Mouse (Mus musculus): ENCODE measurements at regions not wholly inside any gene's neighbourhood (a gene's known extent, or its start where the extent isn't known, plus 50 kb on each side); places are given as distances from the start of the nearest gene placed in this dataset.

- H3K4me3 ChIP-seq (ENCODE audit: low read length) = no peak overlapping the region
- no peaks in the 10 kb centered on the region for H3K36me3 ChIP-seq (ENCODE audit: insufficient read depth, low read length)
- no peaks in the 10 kb centered on the region for H3K4me1 ChIP-seq (ENCODE audit: insufficient read depth, low read length)
- no peak overlapping the region for H3K4me2 ChIP-seq (replicated peaks; ENCODE audit: low read depth, low read length)
- no peak overlapping the region for H3K27ac ChIP-seq (ENCODE audit: low read length)
- H3K27me3 ChIP-seq (ENCODE audit: insufficient read depth, low read length) = no peaks in the 10 kb centered on the region
- no peak overlapping the region for H3K9ac ChIP-seq (replicated peaks; ENCODE audit: low read length)
- H3K9me3 ChIP-seq (ENCODE audit: low read length) = no peaks in the 10 kb centered on the region
- no peak for ATAC-seq (ENCODE audit: low FRiP score, low TSS enrichment)
- 72% methylated on average over 15 of the region's 16 CpGs for WGBS
Observed at GRCm38 (mm10) chr14:24618226-24619038, 131.5 kb downstream of the Rps24 start.

- Histone ChIP-seq H3K4me1 (ENCODE audit: insufficient read depth, low read length) (no peaks in the 10 kb centered on the region), H3K27me3 (ENCODE audit: insufficient read depth, low read length) (no peaks in the 10 kb centered on the region), H3K9me3 (ENCODE audit: low read length) (peaks cover under 1% of the 10 kb centered on the region), H3K36me3 (ENCODE audit: insufficient read depth, low read length) (no peaks in the 10 kb centered on the region), H3K27ac (ENCODE audit: low read length) (no peak overlapping the region), H3K4me2 (replicated peaks; ENCODE audit: low read depth, low read length) (no peak overlapping the region), H3K4me3 (ENCODE audit: low read length) (no peak overlapping the region), H3K9ac (replicated peaks; ENCODE audit: low read length) (no peak overlapping the region)
- WGBS = 86% methylated on average over 1 of the region's 1 CpGs
- no peak for ATAC-seq (ENCODE audit: low FRiP score, low TSS enrichment)
Observed at GRCm38 (mm10) chr14:24631994-24632393, 145.1 kb downstream of the Rps24 start.

GRCm38 (mm10) chr14:24641853-24642252 lies 154.9 kb downstream of the Rps24 start:
- 55% methylated on average over 5 of the region's 5 CpGs for WGBS
- ATAC-seq (ENCODE audit: low FRiP score, low TSS enrichment) = no peak
- Histone ChIP-seq H3K36me3 (ENCODE audit: insufficient read depth, low read length) (no peaks in the 10 kb centered on the region), H3K4me1 (ENCODE audit: insufficient read depth, low read length) (no peaks in the 10 kb centered on the region), H3K9me3 (ENCODE audit: low read length) (no peaks in the 10 kb centered on the region), H3K27me3 (ENCODE audit: insufficient read depth, low read length) (no peaks in the 10 kb centered on the region), H3K4me2 (replicated peaks; ENCODE audit: low read depth, low read length) (no peak overlapping the region), H3K4me3 (ENCODE audit: low read length) (no peak overlapping the region), H3K9ac (replicated peaks; ENCODE audit: low read length) (no peak overlapping the region), H3K27ac (ENCODE audit: low read length) (no peak overlapping the region)

GRCm38 (mm10) chr14:24644117-24644808 lies 157.3 kb downstream of the Rps24 start:
- Histone ChIP-seq H3K36me3 (ENCODE audit: insufficient read depth, low read length) (no peaks in the 10 kb centered on the region), H3K27ac (ENCODE audit: low read length) (no peak overlapping the region), H3K9me3 (ENCODE audit: low read length) (no peaks in the 10 kb centered on the region), H3K27me3 (ENCODE audit: insufficient read depth, low read length) (no peaks in the 10 kb centered on the region), H3K4me2 (replicated peaks; ENCODE audit: low read depth, low read length) (no peak overlapping the region), H3K4me3 (ENCODE audit: low read length) (no peak overlapping the region), H3K9ac (replicated peaks; ENCODE audit: low read length) (no peak overlapping the region), H3K4me1 (ENCODE audit: insufficient read depth, low read length) (no peaks in the 10 kb centered on the region)
- no peak for ATAC-seq (ENCODE audit: low FRiP score, low TSS enrichment)
- 49% methylated on average over 6 of the region's 6 CpGs for WGBS

GRCm38 (mm10) chr14:24646239-24646848 lies 159.4 kb downstream of the Rps24 start:
- Histone ChIP-seq H3K36me3 (ENCODE audit: insufficient read depth, low read length) (no peaks in the 10 kb centered on the region), H3K27me3 (ENCODE audit: insufficient read depth, low read length) (no peaks in the 10 kb centered on the region), H3K4me3 (ENCODE audit: low read length) (no peak overlapping the region), H3K4me1 (ENCODE audit: insufficient read depth, low read length) (no peaks in the 10 kb centered on the region), H3K27ac (ENCODE audit: low read length) (no peak overlapping the region), H3K4me2 (replicated peaks; ENCODE audit: low read depth, low read length) (no peak overlapping the region), H3K9ac (replicated peaks; ENCODE audit: low read length) (no peak overlapping the region), H3K9me3 (ENCODE audit: low read length) (no peaks in the 10 kb centered on the region)
- no peak for ATAC-seq (ENCODE audit: low FRiP score, low TSS enrichment)
- WGBS = 58% methylated on average over 6 of the region's 6 CpGs

GRCm38 (mm10) chr14:24647722-24648121 lies 160.8 kb downstream of the Rps24 start:
- 87% methylated on average over 4 of the region's 4 CpGs for WGBS
- Histone ChIP-seq H3K9me3 (ENCODE audit: low read length) (no peaks in the 10 kb centered on the region), H3K27me3 (ENCODE audit: insufficient read depth, low read length) (no peaks in the 10 kb centered on the region), H3K9ac (replicated peaks; ENCODE audit: low read length) (no peak overlapping the region), H3K4me3 (ENCODE audit: low read length) (no peak overlapping the region), H3K36me3 (ENCODE audit: insufficient read depth, low read length) (no peaks in the 10 kb centered on the region), H3K4me2 (replicated peaks; ENCODE audit: low read depth, low read length) (no peak overlapping the region), H3K27ac (ENCODE audit: low read length) (no peak overlapping the region), H3K4me1 (ENCODE audit: insufficient read depth, low read length) (no peaks in the 10 kb centered on the region)
- no peak for ATAC-seq (ENCODE audit: low FRiP score, low TSS enrichment)

GRCm38 (mm10) chr14:24650195-24650901 lies 163.4 kb downstream of the Rps24 start:
- Histone ChIP-seq H3K9me3 (ENCODE audit: low read length) (no peaks in the 10 kb centered on the region), H3K4me3 (ENCODE audit: low read length) (no peak overlapping the region), H3K27ac (ENCODE audit: low read length) (no peak overlapping the region), H3K4me2 (replicated peaks; ENCODE audit: low read depth, low read length) (no peak overlapping the region), H3K27me3 (ENCODE audit: insufficient read depth, low read length) (no peaks in the 10 kb centered on the region), H3K4me1 (ENCODE audit: insufficient read depth, low read length) (no peaks in the 10 kb centered on the region), H3K9ac (replicated peaks; ENCODE audit: low read length) (no peak overlapping the region), H3K36me3 (ENCODE audit: insufficient read depth, low read length) (no peaks in the 10 kb centered on the region)
- no peak for ATAC-seq (ENCODE audit: low FRiP score, low TSS enrichment)
- 75% methylated on average over 7 of the region's 7 CpGs for WGBS

GRCm38 (mm10) chr14:24650902-24651270 lies 164.0 kb downstream of the Rps24 start:
- WGBS = 36% methylated on average over 12 of the region's 12 CpGs
- no peaks in the 10 kb centered on the region for H3K27me3 ChIP-seq (ENCODE audit: insufficient read depth, low read length)
- H3K4me2 ChIP-seq (replicated peaks; ENCODE audit: low read depth, low read length) = no peak overlapping the region
- no peaks in the 10 kb centered on the region for H3K9me3 ChIP-seq (ENCODE audit: low read length)
- no peak overlapping the region for H3K27ac ChIP-seq (ENCODE audit: low read length)
- H3K36me3 ChIP-seq (ENCODE audit: insufficient read depth, low read length) = no peaks in the 10 kb centered on the region
- no peak overlapping the region for H3K4me3 ChIP-seq (ENCODE audit: low read length)
- no peak overlapping the region for H3K9ac ChIP-seq (replicated peaks; ENCODE audit: low read length)
- no peaks in the 10 kb centered on the region for H3K4me1 ChIP-seq (ENCODE audit: insufficient read depth, low read length)
- no peak for ATAC-seq (ENCODE audit: low FRiP score, low TSS enrichment)

GRCm38 (mm10) chr14:24652591-24652990 lies 165.7 kb downstream of the Rps24 start:
- Histone ChIP-seq H3K9ac (replicated peaks; ENCODE audit: low read length) (no peak overlapping the region), H3K4me1 (ENCODE audit: insufficient read depth, low read length) (no peaks in the 10 kb centered on the region), H3K4me3 (ENCODE audit: low read length) (no peak overlapping the region), H3K27me3 (ENCODE audit: insufficient read depth, low read length) (no peaks in the 10 kb centered on the region), H3K27ac (ENCODE audit: low read length) (no peak overlapping the region), H3K9me3 (ENCODE audit: low read length) (no peaks in the 10 kb centered on the region), H3K36me3 (ENCODE audit: insufficient read depth, low read length) (no peaks in the 10 kb centered on the region), H3K4me2 (replicated peaks; ENCODE audit: low read depth, low read length) (no peak overlapping the region)
- 89% methylated on average over 2 of the region's 2 CpGs for WGBS
- no peak for ATAC-seq (ENCODE audit: low FRiP score, low TSS enrichment)

Data from kidney, embryonic 16.5 days (tissue).